Mouse (Mus musculus) testis, postnatal 10 days (tissue): ENCODE measurements around the gene Nr5a1.

ENCODE experiments used
- DNase-seq: peaks from one replicate; pipeline ENCODE4 v3.0.0; 2021; ENCODE audit warnings: low spot score

The Nr5a1 gene

GRCm38 (mm10) chr2:38705036-38705435 is 9.3 kb downstream of the Nr5a1 start:
- DNase-seq: no peak

- DNase-seq: no peak
Measured at GRCm38 (mm10) chr2:38704336-38704735, 10.0 kb downstream of the Nr5a1 start.

DNA sequence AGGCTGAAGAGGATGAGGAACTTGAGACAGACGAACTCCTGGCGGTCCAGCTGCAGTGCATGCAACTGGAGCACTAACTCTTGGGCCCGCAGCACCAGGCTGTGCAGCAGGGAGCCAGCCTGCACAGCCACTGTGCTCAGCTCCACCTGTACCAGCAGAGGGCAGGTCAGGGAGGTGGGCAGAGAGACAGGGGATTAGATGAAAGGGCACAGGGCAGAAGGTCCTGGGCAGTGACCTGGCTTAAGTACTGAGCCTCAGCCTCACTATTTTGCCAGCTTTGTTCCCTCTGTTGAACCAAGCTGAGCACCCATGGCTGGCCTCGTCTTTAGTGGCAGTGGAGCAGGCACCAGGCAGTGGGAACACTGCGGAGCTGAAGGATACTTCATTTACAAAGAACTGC is 14.2 kb downstream of the Nr5a1 start:
- DNase-seq: no peak

DNA sequence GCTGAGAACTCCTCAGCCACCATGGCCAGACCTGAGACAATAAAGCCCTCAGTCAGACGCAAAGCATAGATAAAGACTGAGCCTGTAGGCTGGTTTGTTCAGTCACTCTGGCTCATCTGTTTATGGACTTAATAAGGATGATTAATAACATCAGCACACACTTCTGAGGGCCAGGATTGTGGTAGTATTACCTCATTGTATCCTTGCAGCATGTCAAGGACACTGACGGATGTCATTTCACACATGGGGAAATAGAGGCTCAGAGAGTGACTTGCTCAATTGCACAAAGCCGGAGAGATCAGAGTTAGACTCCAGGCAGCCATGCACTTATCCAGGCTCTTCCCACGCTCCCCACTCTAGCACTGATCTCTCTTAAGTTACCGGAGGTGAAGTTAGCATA is 15.7 kb downstream of the Nr5a1 start:
- DNase-seq: no peak

- no peak for DNase-seq
Measured at GRCm38 (mm10) chr2:38697128-38698120, 16.9 kb downstream of the Nr5a1 start.

DNA sequence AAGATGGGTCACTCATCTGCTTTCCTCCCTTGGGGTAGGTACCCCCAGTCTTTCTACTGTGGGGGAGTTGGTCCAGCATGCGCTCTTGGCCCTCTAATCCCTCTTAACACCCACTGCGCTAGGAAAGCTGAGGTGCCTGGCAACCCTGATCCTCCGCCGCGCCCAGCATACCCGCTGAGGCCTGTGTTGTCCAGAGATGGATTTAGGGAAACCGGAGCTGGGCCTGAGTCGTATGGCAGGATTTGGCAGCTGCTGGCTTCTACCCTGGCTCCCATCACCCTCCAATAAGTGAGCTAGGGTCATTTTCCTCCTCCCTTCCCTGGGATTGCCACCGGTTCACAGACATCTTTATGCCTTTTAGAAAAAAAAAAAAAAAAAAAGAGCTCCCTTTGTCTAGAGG is 18.6 kb downstream of the Nr5a1 start:
- DNase-seq: no peak

DNA sequence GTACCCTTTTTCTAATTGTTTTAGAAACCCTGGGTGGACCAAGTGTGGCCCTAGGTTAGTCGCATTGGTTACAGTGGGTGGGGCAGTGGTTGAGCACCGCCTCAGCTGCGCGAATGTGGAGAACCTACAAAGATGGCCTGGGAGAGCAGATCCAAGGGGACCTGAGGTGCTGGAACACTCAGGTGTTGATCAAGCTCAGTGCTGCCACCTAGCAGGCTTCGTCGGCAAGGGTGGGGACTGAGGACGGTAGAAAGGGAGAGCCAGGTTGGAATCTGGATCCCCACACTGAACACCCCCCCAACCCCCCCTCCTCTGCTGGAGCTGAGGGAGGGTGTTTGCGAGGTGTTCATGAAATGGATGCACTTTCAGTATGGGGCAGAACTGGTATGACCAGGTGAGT is 22.8 kb downstream of the Nr5a1 start:
- peak; percentile 85 for DNase-seq

GRCm38 (mm10) chr2:38689881-38690280 is 24.5 kb downstream of the Nr5a1 start:
- DNase-seq: no peak

DNA sequence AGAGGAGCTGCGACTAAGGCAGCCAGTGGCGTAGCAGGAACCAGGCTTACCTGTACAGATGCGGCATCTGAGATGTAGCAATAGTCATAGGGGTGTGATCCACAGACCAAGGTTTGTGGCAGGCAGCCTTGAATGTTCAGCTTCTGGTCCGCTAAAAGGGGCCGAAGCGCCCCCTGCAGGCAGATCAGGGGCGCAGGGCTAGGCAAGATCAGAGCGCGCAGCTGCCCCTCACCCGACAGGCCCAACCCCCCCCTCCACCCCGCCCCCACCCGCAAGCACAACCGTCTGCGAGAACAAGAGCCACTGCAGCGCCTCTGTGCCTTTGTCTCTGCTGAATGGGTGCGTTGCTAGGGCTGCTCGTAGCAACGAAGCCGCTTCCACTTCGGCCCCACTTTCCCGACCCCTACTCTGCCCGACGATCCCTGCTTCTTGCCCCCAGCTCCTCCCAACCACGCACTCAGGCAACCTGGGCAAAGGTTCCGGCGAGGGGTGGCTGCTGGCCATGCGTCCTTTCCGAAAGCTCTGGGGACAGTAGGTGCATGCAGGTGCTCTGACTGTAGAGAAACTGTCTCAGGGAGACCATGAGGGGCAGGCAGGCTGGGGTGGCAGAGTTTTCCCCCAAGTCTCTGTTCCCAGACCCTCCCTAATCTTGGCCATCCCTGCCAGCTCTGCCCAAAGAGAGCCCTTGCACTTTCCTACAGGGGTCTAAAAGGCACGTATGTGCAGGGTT is 25.4 kb downstream of the Nr5a1 start:
- peak; percentile 75 for DNase-seq

- no peak for DNase-seq
Measured at GRCm38 (mm10) chr2:38685746-38686145, 28.6 kb downstream of the Nr5a1 start.

DNA sequence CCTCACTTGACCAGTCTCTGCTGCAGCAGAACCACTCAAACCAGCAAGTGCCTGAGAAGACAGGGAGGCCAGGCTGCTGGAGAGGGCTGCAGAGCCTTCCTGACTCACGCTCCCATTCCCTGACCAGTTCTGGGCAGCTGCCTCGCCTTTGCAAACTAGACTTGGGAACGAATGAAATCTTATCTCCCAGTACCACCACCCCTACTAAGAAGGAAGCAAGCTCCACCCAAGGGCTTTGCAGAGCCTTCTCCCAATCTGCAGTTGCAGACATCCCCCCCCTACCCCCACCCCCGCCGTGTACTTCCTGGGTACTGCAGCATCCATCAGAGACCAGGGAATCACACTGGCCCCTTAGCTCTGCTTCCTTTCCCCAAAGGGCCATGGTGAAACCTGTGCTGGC is 31.3 kb downstream of the Nr5a1 start:
- DNase-seq: no peak

GRCm38 (mm10) chr2:38682209-38682608 is 32.1 kb downstream of the Nr5a1 start:
- no peak for DNase-seq

- no peak for DNase-seq
Measured at GRCm38 (mm10) chr2:38678947-38679346, 35.4 kb downstream of the Nr5a1 start.

GRCm38 (mm10) chr2:38675366-38675969 is 38.9 kb downstream of the Nr5a1 start:
- DNase-seq: no peak

DNA sequence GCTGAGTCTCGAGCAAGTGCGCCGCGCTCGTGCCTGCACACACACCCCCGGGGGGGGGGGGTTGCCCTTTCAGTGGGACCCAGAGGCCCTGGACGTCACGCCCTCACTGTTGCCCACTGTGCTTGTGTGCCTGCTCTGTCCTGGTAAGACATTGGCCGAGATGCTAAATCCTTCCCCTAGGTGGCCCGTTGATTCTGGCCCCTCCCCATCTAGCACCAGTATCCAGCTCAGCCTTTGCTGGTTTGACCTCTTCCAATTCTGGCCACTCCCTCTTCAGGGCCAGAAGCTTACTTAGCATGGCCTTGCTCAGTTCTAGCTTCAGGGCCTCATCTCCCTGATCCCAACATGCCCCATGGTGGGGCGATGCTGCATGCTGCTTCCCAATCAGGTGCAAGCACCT is 41.8 kb downstream of the Nr5a1 start:
- DNase-seq: no peak

- peak; percentile 63 for DNase-seq
Measured at GRCm38 (mm10) chr2:38668802-38669580, 45.4 kb downstream of the Nr5a1 start.

GRCm38 (mm10) chr2:38661398-38661797 is 52.9 kb downstream of the Nr5a1 start:
- peak; percentile 49 for DNase-seq

DNA sequence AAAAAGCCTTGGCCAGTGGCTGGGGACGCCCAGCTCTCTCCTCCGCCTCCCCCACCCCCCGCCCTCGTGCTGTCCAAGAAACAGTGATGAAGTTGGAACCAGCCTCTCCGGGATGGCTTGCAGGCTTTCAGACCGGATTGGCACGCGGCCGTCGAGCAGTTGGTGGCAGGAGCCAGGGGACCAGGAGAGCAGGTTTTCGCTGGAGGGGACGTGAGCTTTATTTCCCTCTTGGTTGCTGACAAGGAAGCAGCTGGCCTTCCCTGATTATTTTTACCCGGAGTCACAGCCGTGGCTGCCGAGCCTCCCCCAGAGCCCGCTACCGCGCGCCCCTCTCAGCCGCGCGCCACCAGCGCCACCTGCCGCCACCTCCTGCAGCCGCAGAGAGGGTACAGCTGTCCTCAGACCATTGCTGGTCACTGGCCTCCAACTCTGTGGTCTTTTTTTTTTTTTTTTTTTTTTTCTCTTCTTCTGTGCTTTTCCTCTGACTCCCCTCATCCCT is 56.0 kb downstream of the Nr5a1 start:
- peak; percentile 92 for DNase-seq

GRCm38 (mm10) chr2:38653694-38654093 is 60.6 kb downstream of the Nr5a1 start:
- no peak for DNase-seq

DNA sequence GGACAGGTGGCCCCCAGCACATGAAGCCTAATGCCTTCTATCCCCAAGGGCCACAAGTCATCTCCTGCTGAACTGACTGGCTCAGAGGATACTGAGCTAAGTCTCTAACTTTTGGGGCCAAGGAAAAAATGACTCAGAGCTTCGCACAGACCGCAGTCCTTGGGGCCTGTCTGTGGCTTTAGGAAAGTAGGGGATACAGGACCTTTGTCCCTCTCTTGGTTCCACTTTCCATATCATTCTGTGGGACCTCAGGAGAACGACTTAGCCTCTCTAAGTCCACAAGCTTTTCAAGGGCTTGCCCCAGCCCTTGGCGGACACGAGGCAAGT is 61.1 kb downstream of the Nr5a1 start:
- DNase-seq: no peak

GRCm38 (mm10) chr2:38652565-38653292 is 61.6 kb downstream of the Nr5a1 start:
- no peak for DNase-seq
